Mouse (Mus musculus): ENCODE data around the gene Cntn6. TPM values are rescaled to one million over a fixed set of nuclear protein-coding genes. Genes with fewer than 3 reads are reported as not detected.

The Cntn6 gene
- 0.34 and 0.38 TPM in 2 replicates for polyA plus RNA-seq (2014; fragmentation: Nextera tagmentation; extraction: Ambion mirVana)

DNA sequence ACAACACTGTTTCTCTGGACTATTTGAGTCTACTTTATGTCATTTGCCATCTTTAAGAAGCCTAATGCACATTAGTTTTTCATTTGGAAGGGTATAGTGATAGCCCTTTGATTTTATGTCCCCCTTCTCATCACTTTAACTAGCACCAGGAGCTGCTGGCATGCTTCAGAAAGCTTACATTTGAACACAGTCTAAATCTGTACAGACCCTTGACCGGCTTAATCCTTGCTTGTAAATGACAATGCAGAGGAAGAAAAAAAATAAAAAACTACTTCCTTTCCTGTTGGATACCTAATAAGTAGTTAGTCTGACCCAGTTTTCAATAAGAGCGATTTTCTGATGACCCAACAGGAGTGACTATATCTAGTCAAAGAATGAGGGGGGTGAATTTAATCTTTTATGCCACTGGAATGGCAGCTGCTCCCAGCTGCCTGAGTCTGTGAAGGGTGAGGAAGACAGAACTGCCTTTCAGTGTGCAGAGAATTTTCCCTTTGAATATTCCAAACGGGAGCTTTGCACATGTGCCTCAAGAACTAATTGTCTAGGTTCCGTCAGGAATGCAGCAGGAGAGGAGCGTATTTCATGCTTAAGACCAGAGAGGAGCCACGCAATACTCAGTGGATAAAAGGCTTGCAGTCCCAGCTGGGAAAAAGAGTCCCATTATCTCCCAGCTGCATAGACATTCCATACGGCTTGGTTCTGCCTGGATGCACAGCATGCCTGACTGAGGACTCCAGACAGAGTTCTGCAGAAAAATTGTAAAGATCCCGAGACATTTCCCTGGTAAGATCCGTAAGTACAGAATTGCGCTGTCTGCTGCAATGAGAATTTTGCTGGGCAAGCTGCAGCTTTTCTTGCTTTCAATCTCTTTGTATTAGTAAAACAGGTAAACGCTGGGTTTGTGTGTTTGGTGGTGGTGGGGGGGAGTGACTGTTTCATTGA, at the start of gene Cntn6:
TSS of gene Cntn6 (plus strand) at position 301 of the 942 bp plus-strand sequence.
- 55% methylated on average over 11 of the region's 11 CpGs for WGBS
- H3K36me3 ChIP-seq (ENCODE audit: control insufficient read depth, insufficient read depth, low read length), result no peaks in the 10 kb centered on the region
- H3K27ac ChIP-seq (replicated peaks in 1 of 2; ENCODE audit: control insufficient read depth in 1 of 2, insufficient read depth in 1 of 2, low read depth in 2 of 2, low read length in 2 of 2), result no peak within 1 kb of the TSS
- H3K27me3 ChIP-seq (ENCODE audit: control insufficient read depth, insufficient read depth, low read length), result no peaks in the 10 kb centered on the region
- H3K9ac ChIP-seq (ENCODE audit: low read length), result no peak within 1 kb of the TSS
- no peaks in the 10 kb centered on the region for H3K9me3 ChIP-seq (ENCODE audit: control insufficient read depth, low read length)
- H3K4me1 ChIP-seq (ENCODE audit: control insufficient read depth in 2 of 2, insufficient read depth in 2 of 2, low read length in 2 of 2), result no peaks in the 10 kb centered on the region
- H3K4me3 ChIP-seq (ENCODE audit: control insufficient read depth in 1 of 2, insufficient read depth in 1 of 2, low read depth in 1 of 2, low read length in 2 of 2), result no peak within 1 kb of the TSS; a peak in 1 of 4 replicates
- ATAC-seq (ENCODE audit: insufficient number of reproducible peaks, insufficient read depth, low FRiP score, low read depth), result no peak
- peak within 1 kb of the TSS; percentile 24; the same call in 1 of the 2 replicates for H3K4me2 ChIP-seq (ENCODE audit: low read length)

GRCm38 (mm10) chr6:104443731-104444130, 48.9 kb upstream of the Cntn6 start:
- ATAC-seq (ENCODE audit: insufficient number of reproducible peaks, insufficient read depth, low FRiP score, low read depth), result no peak
- Histone ChIP-seq H3K36me3 (ENCODE audit: control insufficient read depth, insufficient read depth, low read length) (no peaks in the 10 kb centered on the region), H3K27me3 (ENCODE audit: control insufficient read depth, insufficient read depth, low read length) (no peaks in the 10 kb centered on the region), H3K9ac (ENCODE audit: low read length) (no peak overlapping the region), H3K9me3 (ENCODE audit: control insufficient read depth, low read length) (no peaks in the 10 kb centered on the region), H3K4me3 (ENCODE audit: control insufficient read depth in 1 of 2, insufficient read depth in 1 of 2, low read depth in 1 of 2, low read length in 2 of 2) (no peak overlapping the region), H3K27ac (replicated peaks in 1 of 2; ENCODE audit: control insufficient read depth in 1 of 2, insufficient read depth in 1 of 2, low read depth in 2 of 2, low read length in 2 of 2) (no peak overlapping the region), H3K4me2 (ENCODE audit: low read length) (no peak overlapping the region), H3K4me1 (ENCODE audit: control insufficient read depth in 2 of 2, insufficient read depth in 2 of 2, low read length in 2 of 2) (no peaks in the 10 kb centered on the region)
- 76% methylated on average over 3 of the region's 3 CpGs for WGBS

DNA sequence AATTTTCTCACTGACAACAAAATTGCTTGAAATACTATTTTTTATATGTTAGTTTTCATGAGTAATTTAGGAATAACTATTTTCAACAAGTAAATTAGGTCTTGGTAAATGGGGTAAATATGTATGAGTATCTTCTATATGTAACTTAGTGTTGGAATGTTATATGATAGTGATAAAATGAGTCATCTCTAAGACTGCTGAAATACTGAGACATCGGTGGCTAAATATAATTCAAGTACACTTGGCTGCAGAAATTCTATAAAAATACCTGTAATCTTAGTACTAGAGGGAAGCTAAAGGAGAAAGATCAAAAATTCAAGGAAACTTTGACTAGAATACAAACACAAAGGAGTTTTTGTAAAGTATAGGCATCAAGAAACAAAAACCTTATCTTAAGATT, 21.9 kb upstream of the Cntn6 start:
- no peak overlapping the region for H3K4me3 ChIP-seq (ENCODE audit: control insufficient read depth in 1 of 2, insufficient read depth in 1 of 2, low read depth in 1 of 2, low read length in 2 of 2)
- no peaks in the 10 kb centered on the region for H3K27me3 ChIP-seq (ENCODE audit: control insufficient read depth, insufficient read depth, low read length)
- no peak overlapping the region for H3K27ac ChIP-seq (replicated peaks in 1 of 2; ENCODE audit: control insufficient read depth in 1 of 2, insufficient read depth in 1 of 2, low read depth in 2 of 2, low read length in 2 of 2)
- WGBS, result 85% methylated on average over 1 of the region's 1 CpGs
- H3K4me1 ChIP-seq (ENCODE audit: control insufficient read depth in 2 of 2, insufficient read depth in 2 of 2, low read length in 2 of 2), result no peaks in the 10 kb centered on the region
- no peaks in the 10 kb centered on the region for H3K36me3 ChIP-seq (ENCODE audit: control insufficient read depth, insufficient read depth, low read length)
- H3K4me2 ChIP-seq (ENCODE audit: low read length), result no peak overlapping the region
- no peaks in the 10 kb centered on the region for H3K9me3 ChIP-seq (ENCODE audit: control insufficient read depth, low read length)
- ATAC-seq (ENCODE audit: insufficient number of reproducible peaks, insufficient read depth, low FRiP score, low read depth), result no peak
- H3K9ac ChIP-seq (ENCODE audit: low read length), result no peak overlapping the region

DNA sequence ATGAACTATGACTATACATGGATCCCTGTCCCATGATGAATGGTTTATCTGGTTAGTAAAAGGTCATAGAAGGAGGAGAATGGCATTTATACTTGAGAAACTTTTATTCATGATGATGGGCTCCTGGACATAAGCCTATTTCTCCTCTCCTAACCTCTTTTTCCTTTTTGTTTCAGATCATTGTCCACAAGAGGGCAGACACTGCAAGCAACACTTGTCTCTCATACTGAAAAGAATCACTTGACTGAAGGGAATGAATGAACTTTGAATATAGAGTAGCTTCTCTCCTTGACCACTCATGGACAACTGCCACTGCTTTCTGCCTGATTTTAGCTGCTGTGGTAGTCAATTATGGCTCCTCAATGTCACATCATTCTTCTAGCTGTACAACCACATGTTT, 13.3 kb upstream of the Cntn6 start:
- H3K4me2 ChIP-seq (ENCODE audit: low read length), result no peak overlapping the region
- no peaks in the 10 kb centered on the region for H3K4me1 ChIP-seq (ENCODE audit: control insufficient read depth in 2 of 2, insufficient read depth in 2 of 2, low read length in 2 of 2)
- H3K9me3 ChIP-seq (ENCODE audit: control insufficient read depth, low read length), result no peaks in the 10 kb centered on the region
- H3K4me3 ChIP-seq (ENCODE audit: control insufficient read depth in 1 of 2, insufficient read depth in 1 of 2, low read depth in 1 of 2, low read length in 2 of 2), result no peak overlapping the region
- H3K27me3 ChIP-seq (ENCODE audit: control insufficient read depth, insufficient read depth, low read length), result no peaks in the 10 kb centered on the region
- H3K36me3 ChIP-seq (ENCODE audit: control insufficient read depth, insufficient read depth, low read length), result no peaks in the 10 kb centered on the region
- no peak for ATAC-seq (ENCODE audit: insufficient number of reproducible peaks, insufficient read depth, low FRiP score, low read depth)
- no peak overlapping the region for H3K27ac ChIP-seq (replicated peaks in 1 of 2; ENCODE audit: control insufficient read depth in 1 of 2, insufficient read depth in 1 of 2, low read depth in 2 of 2, low read length in 2 of 2)
- H3K9ac ChIP-seq (ENCODE audit: low read length), result no peak overlapping the region

DNA sequence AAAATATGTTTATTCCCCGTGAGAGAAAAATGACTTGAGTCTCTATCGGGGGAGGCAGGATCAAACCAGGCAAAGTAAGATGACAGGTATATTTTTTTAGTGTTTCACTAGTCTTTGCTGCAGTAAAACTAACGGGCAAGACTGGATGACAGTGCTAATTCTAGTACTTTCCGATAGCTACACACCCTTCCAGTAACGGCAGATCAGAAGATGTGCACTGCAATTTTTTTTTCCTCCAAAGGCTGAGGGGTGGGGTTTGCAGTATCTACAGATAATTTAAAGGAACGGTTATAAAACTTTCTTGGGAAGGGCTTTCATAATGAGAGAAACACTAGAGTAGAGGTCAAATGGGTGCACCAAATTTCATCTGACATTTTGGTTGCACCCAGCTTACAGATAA, 869 bp downstream of the Cntn6 start:
- 63% methylated on average over 6 of the region's 6 CpGs for WGBS
- H3K27ac ChIP-seq (replicated peaks in 1 of 2; ENCODE audit: control insufficient read depth in 1 of 2, insufficient read depth in 1 of 2, low read depth in 2 of 2, low read length in 2 of 2), result no peak overlapping the region
- H3K4me3 ChIP-seq (ENCODE audit: control insufficient read depth in 1 of 2, insufficient read depth in 1 of 2, low read depth in 1 of 2, low read length in 2 of 2), result no peak overlapping the region
- no peaks in the 10 kb centered on the region for H3K4me1 ChIP-seq (ENCODE audit: control insufficient read depth in 2 of 2, insufficient read depth in 2 of 2, low read length in 2 of 2)
- H3K4me2 ChIP-seq (ENCODE audit: low read length), result no peak overlapping the region; the same call in 1 of the 2 replicates
- H3K9me3 ChIP-seq (ENCODE audit: control insufficient read depth, low read length), result no peaks in the 10 kb centered on the region
- no peaks in the 10 kb centered on the region for H3K36me3 ChIP-seq (ENCODE audit: control insufficient read depth, insufficient read depth, low read length)
- no peak overlapping the region for H3K9ac ChIP-seq (ENCODE audit: low read length)
- H3K27me3 ChIP-seq (ENCODE audit: control insufficient read depth, insufficient read depth, low read length), result no peaks in the 10 kb centered on the region
- ATAC-seq (ENCODE audit: insufficient number of reproducible peaks, insufficient read depth, low FRiP score, low read depth), result no peak

GRCm38 (mm10) chr6:104495801-104496200, 3.2 kb downstream of the Cntn6 start:
- Histone ChIP-seq H3K9me3 (ENCODE audit: control insufficient read depth, low read length) (no peaks in the 10 kb centered on the region), H3K4me3 (ENCODE audit: control insufficient read depth in 1 of 2, insufficient read depth in 1 of 2, low read depth in 1 of 2, low read length in 2 of 2) (no peak overlapping the region), H3K9ac (ENCODE audit: low read length) (no peak overlapping the region), H3K4me2 (ENCODE audit: low read length) (no peak overlapping the region), H3K27ac (replicated peaks in 1 of 2; ENCODE audit: control insufficient read depth in 1 of 2, insufficient read depth in 1 of 2, low read depth in 2 of 2, low read length in 2 of 2) (no peak overlapping the region), H3K36me3 (ENCODE audit: control insufficient read depth, insufficient read depth, low read length) (no peaks in the 10 kb centered on the region), H3K27me3 (ENCODE audit: control insufficient read depth, insufficient read depth, low read length) (no peaks in the 10 kb centered on the region), H3K4me1 (ENCODE audit: control insufficient read depth in 2 of 2, insufficient read depth in 2 of 2, low read length in 2 of 2) (no peaks in the 10 kb centered on the region)
- no peak for ATAC-seq (ENCODE audit: insufficient number of reproducible peaks, insufficient read depth, low FRiP score, low read depth)
- 70% methylated on average over 2 of the region's 2 CpGs for WGBS

DNA sequence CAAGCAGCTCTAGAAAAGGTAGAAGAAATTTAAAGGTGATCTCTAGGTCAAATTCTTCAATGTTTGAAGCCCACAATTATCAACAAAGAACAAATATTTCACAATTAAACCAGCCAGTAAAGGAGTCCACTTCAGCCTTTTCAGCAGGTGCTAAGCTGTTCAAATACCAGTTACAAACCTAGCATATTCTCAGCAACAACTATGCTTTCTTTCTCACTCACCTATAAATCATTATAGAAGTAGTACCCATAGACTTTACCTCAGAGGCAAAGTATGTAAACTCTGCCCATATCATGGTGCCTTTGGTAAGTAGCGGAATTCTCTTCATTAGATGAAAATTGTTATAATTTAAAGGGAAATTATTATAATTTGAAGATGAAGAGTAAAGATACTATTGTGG, 71.4 kb downstream of the Cntn6 start:
- no peak overlapping the region for H3K9ac ChIP-seq (ENCODE audit: low read length)
- H3K27ac ChIP-seq (replicated peaks in 1 of 2; ENCODE audit: control insufficient read depth in 1 of 2, insufficient read depth in 1 of 2, low read depth in 2 of 2, low read length in 2 of 2), result no peak overlapping the region
- H3K4me2 ChIP-seq (ENCODE audit: low read length), result no peak overlapping the region
- H3K27me3 ChIP-seq (ENCODE audit: control insufficient read depth, insufficient read depth, low read length), result no peaks in the 10 kb centered on the region
- no peaks in the 10 kb centered on the region for H3K4me1 ChIP-seq (ENCODE audit: control insufficient read depth in 2 of 2, insufficient read depth in 2 of 2, low read length in 2 of 2)
- no peak overlapping the region for H3K4me3 ChIP-seq (ENCODE audit: control insufficient read depth in 1 of 2, insufficient read depth in 1 of 2, low read depth in 1 of 2, low read length in 2 of 2)
- no peaks in the 10 kb centered on the region for H3K9me3 ChIP-seq (ENCODE audit: control insufficient read depth, low read length)
- H3K36me3 ChIP-seq (ENCODE audit: control insufficient read depth, insufficient read depth, low read length), result no peaks in the 10 kb centered on the region
- WGBS, result 88% methylated on average over 1 of the region's 1 CpGs
- no peak for ATAC-seq (ENCODE audit: insufficient number of reproducible peaks, insufficient read depth, low FRiP score, low read depth)

- Histone ChIP-seq H3K36me3 (ENCODE audit: control insufficient read depth, insufficient read depth, low read length) (no peaks in the 10 kb centered on the region), H3K9ac (ENCODE audit: low read length) (no peak overlapping the region), H3K27ac (replicated peaks in 1 of 2; ENCODE audit: control insufficient read depth in 1 of 2, insufficient read depth in 1 of 2, low read depth in 2 of 2, low read length in 2 of 2) (no peak overlapping the region), H3K27me3 (ENCODE audit: control insufficient read depth, insufficient read depth, low read length) (no peaks in the 10 kb centered on the region), H3K4me2 (ENCODE audit: low read length) (no peak overlapping the region), H3K4me1 (ENCODE audit: control insufficient read depth in 2 of 2, insufficient read depth in 2 of 2, low read length in 2 of 2) (no peaks in the 10 kb centered on the region), H3K9me3 (ENCODE audit: control insufficient read depth, low read length) (no peaks in the 10 kb centered on the region), H3K4me3 (ENCODE audit: control insufficient read depth in 1 of 2, insufficient read depth in 1 of 2, low read depth in 1 of 2, low read length in 2 of 2) (no peak overlapping the region)
- no peak for ATAC-seq (ENCODE audit: insufficient number of reproducible peaks, insufficient read depth, low FRiP score, low read depth)
Measured at GRCm38 (mm10) chr6:104569564-104569963, 77.0 kb downstream of the Cntn6 start.
